Mouse (Mus musculus) heart, embryonic 15.5 days (tissue): Measurements from ENCODE around the gene Ptpre. TPM values are rescaled to one million over a fixed set of nuclear protein-coding genes. Genes with fewer than 3 reads are reported as not detected.
A peak's percentile ranks its signal among the peaks of the same experiment; 100 is the strongest.
"Not testable (repeated sequence)": the region's sequence is repeated elsewhere in the genome, so short reads cannot be mapped to it uniquely, and the experiment has no call there.

Experiments
- ATAC-seq: fragments of 200-750 bp; cut with Nextera tagmentation; replicated peaks from 2 replicates; pipeline ENCODE4 v1.8.0; 2017; ENCODE audit warnings: low read depth, moderate TSS enrichment; ENCODE audit not compliant: insufficient number of reproducible peaks, insufficient read depth, low FRiP score
- H3K27ac ChIP-seq: fragments of 300-500 bp; sonication (generic); 2 replicates; pipeline ENCODE4 v1.5.1; 2015; ENCODE audit warnings: mild to moderate bottlenecking, inconsistent platforms
- H3K27me3 ChIP-seq: fragments of 300-500 bp; sonication (generic); 2 replicates; pipeline ENCODE4 v1.6.1; 2015; ENCODE audit warnings: inconsistent platforms
- H3K36me3 ChIP-seq: fragments of 300-500 bp; sonication (generic); 2 replicates; pipeline ENCODE4 v1.6.1; 2015; ENCODE audit warnings: mild to moderate bottlenecking, inconsistent platforms
- H3K4me1 ChIP-seq: fragments of 300-500 bp; sonication (generic); replicated peaks from 2 replicates; pipeline ENCODE4 v1.6.1; 2015; ENCODE audit warnings: inconsistent platforms
- H3K4me2 ChIP-seq: fragments of 300-500 bp; sonication (generic); 2 replicates; pipeline ENCODE4 v1.6.1; 2015; ENCODE audit warnings: inconsistent platforms, mild to moderate bottlenecking, moderate library complexity
- H3K4me3 ChIP-seq: fragments of 300-500 bp; sonication (generic); 2 replicates; pipeline ENCODE4 v1.5.1; 2015; ENCODE audit warnings: mild to moderate bottlenecking, inconsistent platforms
- H3K9ac ChIP-seq: fragments of 300-500 bp; sonication (generic); 2 replicates; pipeline ENCODE4 v1.6.1; 2015; ENCODE audit warnings: mild to moderate bottlenecking, inconsistent platforms
- H3K9me3 ChIP-seq: fragments of 300-500 bp; sonication (generic); replicated peaks from 2 replicates; pipeline ENCODE4 v1.6.1; 2016; ENCODE audit warnings: inconsistent platforms
- WGBS: fragments of 180-500 bp; shearing (Covaris S2); methylation state at CpG from one replicate; pipeline ENCODE4 v1.1.7; 2015; ENCODE audit warnings: mixed read lengths; 5-methylcytosine and 5-hydroxymethylcytosine counted together
- polyA plus RNA-seq: library from polyadenylated mRNA; unstranded; fragments of >200 nt; fragmentation: Nextera tagmentation; extraction: Ambion mirVana; gene quantifications from 2 replicates; pipeline ENCODE4 v1.2.1, GENCODE M21; 2015

Gene Ptpre
- polyA plus RNA-seq, 1 experiment from 2014 or later = 2.1 TPM

- not testable (repeated sequence) for ATAC-seq, H3K27me3 ChIP-seq, H3K9me3 ChIP-seq, H3K4me3 ChIP-seq, H3K9ac ChIP-seq, H3K4me2 ChIP-seq
- WGBS = 73% methylated on average over 5 of the region's 5 CpGs
- H3K36me3 ChIP-seq = peaks cover 75% of the 10 kb centered on the region
- H3K27ac ChIP-seq = 0 out of 2 replicates have a peak overlapping the region, but pooled peaks have one; percentile 20
- H3K4me1 ChIP-seq = peaks cover 20% of the 10 kb centered on the region
Observed at GRCm38 (mm10) chr7:135697021-135697740, 159.9 kb downstream of the Ptpre start.

GRCm38 (mm10) chr7:135698362-135698761, 161.1 kb downstream of the Ptpre start:
- Histone ChIP-seq H3K9ac (no peak overlapping the region), H3K9me3 (no peaks in the 10 kb centered on the region), H3K27me3 (no peaks in the 10 kb centered on the region), H3K4me2 (no peak overlapping the region), H3K36me3 (peaks cover 76% of the 10 kb centered on the region), H3K4me1 (peaks cover 20% of the 10 kb centered on the region), H3K27ac (no peak overlapping the region), H3K4me3 (no peak overlapping the region)
- WGBS = 99% methylated on average over 2 of the region's 2 CpGs
- no peak for ATAC-seq

- H3K9me3 ChIP-seq, H3K27me3 ChIP-seq, H3K4me3 ChIP-seq, ATAC-seq, H3K4me2 ChIP-seq, H3K9ac ChIP-seq: not testable (repeated sequence)
- Histone ChIP-seq H3K4me1 (peaks cover 20% of the 10 kb centered on the region), H3K36me3 (peaks cover 81% of the 10 kb centered on the region), H3K27ac (peak overlapping the region; percentile 18; the same call in 1 of the 2 replicates)
- WGBS = 39% methylated on average over 6 of the region's 6 CpGs
Observed at GRCm38 (mm10) chr7:135699351-135699750, 162.1 kb downstream of the Ptpre start.

GRCm38 (mm10) chr7:135703600-135704148, 166.4 kb downstream of the Ptpre start:
- no peak overlapping the region for H3K9ac ChIP-seq
- no peaks in the 10 kb centered on the region for H3K9me3 ChIP-seq
- no peak for ATAC-seq
- 86% methylated on average over 9 of the region's 9 CpGs for WGBS
- H3K27me3 ChIP-seq = no peaks in the 10 kb centered on the region
- peaks cover 85% of the 10 kb centered on the region for H3K36me3 ChIP-seq
- peaks cover 9% of the 10 kb centered on the region; the same call in 1 of the 2 replicates for H3K4me1 ChIP-seq
- H3K4me3 ChIP-seq = no peak overlapping the region
- H3K4me2 ChIP-seq = no peak overlapping the region
- no peak overlapping the region for H3K27ac ChIP-seq

GRCm38 (mm10) chr7:135704251-135704650, 167.0 kb downstream of the Ptpre start:
- Histone ChIP-seq H3K4me1 (peaks cover 4% of the 10 kb centered on the region; the same call in 1 of the 2 replicates), H3K4me3 (no peak overlapping the region), H3K9me3 (no peaks in the 10 kb centered on the region), H3K27me3 (no peaks in the 10 kb centered on the region), H3K9ac (no peak overlapping the region), H3K4me2 (no peak overlapping the region), H3K36me3 (peaks cover 87% of the 10 kb centered on the region), H3K27ac (no peak overlapping the region)
- no peak for ATAC-seq
- 94% methylated on average over 8 of the region's 8 CpGs for WGBS

DNA sequence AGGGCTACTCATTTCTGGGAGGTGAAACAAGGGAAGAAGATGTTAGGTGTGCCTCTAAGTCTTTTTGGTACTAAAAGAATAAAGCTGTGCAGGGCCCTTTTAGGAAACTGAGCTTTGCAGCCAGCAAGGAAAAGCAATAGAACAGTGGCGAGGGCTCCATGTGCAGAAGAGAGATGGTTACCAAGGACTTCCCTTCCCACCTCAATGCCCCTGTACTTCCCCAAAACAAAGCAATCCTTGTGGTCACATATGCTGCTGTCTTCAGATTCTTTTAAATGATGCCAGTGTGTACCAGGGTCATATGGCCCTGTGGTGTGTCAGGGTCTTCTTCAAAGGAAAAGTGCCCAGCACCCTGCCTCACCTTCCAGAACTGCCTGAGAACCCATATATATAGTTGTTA, 167.8 kb downstream of the Ptpre start:
- Histone ChIP-seq H3K27me3 (no peaks in the 10 kb centered on the region), H3K9me3 (no peaks in the 10 kb centered on the region), H3K9ac (no peak overlapping the region), H3K4me2 (no peak overlapping the region), H3K4me1 (no peaks in the 10 kb centered on the region), H3K27ac (no peak overlapping the region), H3K36me3 (peaks cover 90% of the 10 kb centered on the region), H3K4me3 (no peak overlapping the region)
- WGBS = 90% methylated on average over 1 of the region's 1 CpGs
- ATAC-seq = no peak

DNA sequence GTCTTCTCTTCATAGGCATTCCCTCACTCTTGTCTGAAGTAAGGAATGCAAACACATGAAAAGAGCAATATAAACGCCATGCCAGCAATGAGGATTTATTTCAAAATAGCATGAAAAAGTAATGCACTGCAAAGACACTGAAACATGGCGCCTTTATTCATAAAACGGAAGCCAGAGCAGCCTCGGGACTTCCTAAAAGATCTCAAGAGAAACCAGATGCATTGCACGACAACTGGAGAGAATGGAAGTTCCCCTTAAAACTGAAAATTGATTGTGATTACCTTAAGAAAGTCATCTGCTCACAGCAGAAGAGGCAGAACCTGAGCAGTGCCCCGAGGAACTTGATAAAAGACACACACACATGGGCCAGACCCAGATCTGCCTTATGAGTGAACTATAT, 168.5 kb downstream of the Ptpre start:
- Histone ChIP-seq H3K36me3 (peaks cover 87% of the 10 kb centered on the region), H3K9ac (no peak overlapping the region), H3K27me3 (no peaks in the 10 kb centered on the region), H3K4me1 (no peaks in the 10 kb centered on the region), H3K4me3 (no peak overlapping the region), H3K27ac (no peak overlapping the region), H3K9me3 (no peaks in the 10 kb centered on the region), H3K4me2 (no peak overlapping the region)
- ATAC-seq = no peak
- WGBS = 92% methylated on average over 6 of the region's 6 CpGs

DNA sequence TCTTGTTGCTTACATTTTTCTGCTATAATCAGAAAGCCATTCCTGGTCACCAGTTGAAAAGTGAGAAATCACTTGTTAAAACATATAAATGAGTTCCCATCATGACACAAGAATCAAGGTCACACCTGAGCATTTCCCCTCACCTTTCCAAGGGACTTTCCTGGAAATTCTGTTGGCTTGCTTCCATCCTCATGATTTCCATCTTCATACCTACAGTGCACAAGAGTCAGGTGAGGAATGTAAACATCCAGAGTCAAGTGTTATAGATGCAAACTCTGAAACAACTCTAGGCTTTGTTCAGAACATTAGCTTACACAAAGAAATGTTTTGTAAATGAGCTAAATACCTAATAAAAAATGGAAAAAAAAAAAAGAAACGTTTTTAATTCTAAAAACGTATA, 173.4 kb downstream of the Ptpre start:
- 71% methylated on average over 2 of the region's 2 CpGs for WGBS
- H3K4me1 ChIP-seq = peaks cover 15% of the 10 kb centered on the region
- ATAC-seq = no peak
- H3K36me3 ChIP-seq = peaks cover 43% of the 10 kb centered on the region
- no peak overlapping the region for H3K4me3 ChIP-seq
- H3K27me3 ChIP-seq = no peaks in the 10 kb centered on the region
- no peak overlapping the region for H3K4me2 ChIP-seq
- H3K9me3 ChIP-seq = no peaks in the 10 kb centered on the region
- H3K9ac ChIP-seq = no peak overlapping the region
- no peak overlapping the region for H3K27ac ChIP-seq

- peak overlapping the region; percentile 83 for H3K4me2 ChIP-seq
- WGBS = 88% methylated on average over 1 of the region's 1 CpGs
- H3K27me3 ChIP-seq = no peaks in the 10 kb centered on the region
- no peak overlapping the region for H3K9ac ChIP-seq
- peaks cover 26% of the 10 kb centered on the region for H3K36me3 ChIP-seq
- no peak overlapping the region for H3K4me3 ChIP-seq
- H3K27ac ChIP-seq = no peak overlapping the region
- ATAC-seq = no peak
- no peaks in the 10 kb centered on the region for H3K9me3 ChIP-seq
- peaks cover 18% of the 10 kb centered on the region for H3K4me1 ChIP-seq
Observed at GRCm38 (mm10) chr7:135712534-135712933, 175.3 kb downstream of the Ptpre start.

DNA sequence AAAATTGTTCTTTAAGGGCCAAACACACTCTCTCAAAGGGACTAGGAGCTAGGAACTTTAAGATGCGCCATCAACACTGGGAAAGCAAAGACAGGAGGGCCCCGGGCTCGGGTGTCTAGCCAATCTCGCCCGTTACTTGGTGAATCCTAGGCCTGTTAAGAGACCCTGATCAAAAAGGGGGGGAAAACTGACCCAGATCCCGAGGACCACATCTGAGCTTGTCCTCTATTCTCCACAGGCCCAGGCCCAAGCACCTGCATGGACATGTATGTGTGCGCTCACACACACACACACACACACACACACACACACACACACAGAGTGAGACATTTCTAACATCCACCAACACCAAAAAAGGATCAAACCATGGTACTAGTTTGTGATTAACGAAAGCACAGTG, 176.0 kb downstream of the Ptpre start:
- peaks cover 19% of the 10 kb centered on the region for H3K36me3 ChIP-seq
- H3K9ac ChIP-seq = no peak overlapping the region
- no peak for ATAC-seq
- peaks cover 18% of the 10 kb centered on the region for H3K4me1 ChIP-seq
- H3K27me3 ChIP-seq = no peaks in the 10 kb centered on the region
- peak overlapping the region; percentile 14 for H3K4me3 ChIP-seq
- no peak overlapping the region for H3K27ac ChIP-seq
- peak overlapping the region; percentile 83 for H3K4me2 ChIP-seq
- no peaks in the 10 kb centered on the region for H3K9me3 ChIP-seq
- WGBS = 75% methylated on average over 8 of the region's 8 CpGs

DNA sequence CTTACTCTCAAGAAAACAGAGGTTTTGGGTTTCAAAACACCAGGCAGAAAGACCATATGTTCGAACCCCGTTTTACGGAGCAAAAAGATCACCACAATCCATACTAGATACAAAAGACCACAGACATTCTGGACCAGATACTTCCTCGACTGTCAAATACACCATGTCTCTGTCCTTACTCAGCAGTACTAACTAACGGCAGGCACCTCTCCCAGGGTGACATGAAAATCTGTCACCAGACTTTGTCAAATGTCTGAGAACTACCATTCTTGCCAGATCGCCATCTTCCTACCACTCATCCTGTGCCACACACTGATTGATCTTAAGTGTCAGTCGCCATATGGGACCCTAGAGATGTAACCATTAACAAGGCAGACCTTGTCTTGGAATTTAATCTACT, 177.9 kb downstream of the Ptpre start:
- H3K36me3 ChIP-seq = peaks cover 3% of the 10 kb centered on the region; the same call in 1 of the 2 replicates
- H3K4me1 ChIP-seq = peaks cover 18% of the 10 kb centered on the region
- H3K4me3 ChIP-seq = peak overlapping the region; percentile 97
- peak overlapping the region; percentile 90 for H3K9ac ChIP-seq
- H3K9me3 ChIP-seq = no peaks in the 10 kb centered on the region
- H3K27me3 ChIP-seq = no peaks in the 10 kb centered on the region
- WGBS = 3% methylated on average over 7 of the region's 7 CpGs
- H3K4me2 ChIP-seq = peak overlapping the region; percentile 83
- no peak for ATAC-seq
- H3K27ac ChIP-seq = peak overlapping the region; percentile 78; the same call in 1 of the 2 replicates
